Mouse (Mus musculus): ENCODE results near the gene Wdr70. TPM values are rescaled to one million over a fixed set of nuclear protein-coding genes. Genes with fewer than 3 reads are reported as not detected.

Wdr70 gene
- total RNA-seq, 1 experiment from 2014 or later: 27.9 TPM

DNA sequence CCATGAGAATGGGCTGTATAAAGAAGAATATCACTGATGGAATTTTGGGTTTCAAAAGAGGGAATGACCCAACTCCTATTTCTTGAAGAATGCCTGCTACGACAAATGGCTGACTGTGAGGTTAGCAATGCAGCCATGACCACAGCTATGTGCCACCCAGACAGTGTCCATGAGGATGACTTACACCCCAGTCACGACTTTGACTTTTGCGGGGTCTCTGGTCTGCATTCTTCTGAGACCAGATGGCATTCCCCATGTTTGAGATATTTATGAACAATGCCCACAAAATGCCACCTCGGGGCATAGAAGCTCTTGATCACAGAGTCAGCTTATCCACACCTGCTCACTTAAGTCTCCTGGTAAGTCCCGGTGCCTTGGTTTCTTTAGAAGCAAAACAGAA is 236.1 kb downstream of the Wdr70 start:
- no peak for DNase-seq

- no peak for DNase-seq
Measured at GRCm38 (mm10) chr15:7858841-7859240, 240.2 kb downstream of the Wdr70 start.

GRCm38 (mm10) chr15:7857418-7857817 is 241.6 kb downstream of the Wdr70 start:
- DNase-seq: no peak

DNA sequence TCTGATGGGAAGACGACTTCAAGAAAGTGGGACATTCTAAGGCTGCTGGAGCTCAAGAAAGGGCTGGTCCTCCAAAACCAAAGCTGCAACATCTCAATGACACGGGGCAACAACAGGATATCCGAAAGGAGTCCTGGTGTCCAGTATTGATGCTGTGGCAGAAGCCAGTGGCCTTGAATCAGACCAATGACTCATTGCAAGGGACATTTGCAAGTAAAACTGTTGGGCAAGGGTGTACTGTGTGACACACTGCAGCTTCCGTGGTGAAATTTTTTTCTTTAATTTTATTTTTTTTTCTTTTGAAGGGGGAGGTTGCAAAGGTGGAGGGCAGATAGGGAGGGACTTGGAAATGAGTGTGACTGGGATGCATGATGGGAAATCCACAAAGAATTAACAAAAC is 256.6 kb downstream of the Wdr70 start:
- no peak for DNase-seq

- DNase-seq: no peak
Measured at GRCm38 (mm10) chr15:7841664-7842063, 257.3 kb downstream of the Wdr70 start.

- no peak for DNase-seq
Measured at GRCm38 (mm10) chr15:7838921-7839309, 260.1 kb downstream of the Wdr70 start.

DNA sequence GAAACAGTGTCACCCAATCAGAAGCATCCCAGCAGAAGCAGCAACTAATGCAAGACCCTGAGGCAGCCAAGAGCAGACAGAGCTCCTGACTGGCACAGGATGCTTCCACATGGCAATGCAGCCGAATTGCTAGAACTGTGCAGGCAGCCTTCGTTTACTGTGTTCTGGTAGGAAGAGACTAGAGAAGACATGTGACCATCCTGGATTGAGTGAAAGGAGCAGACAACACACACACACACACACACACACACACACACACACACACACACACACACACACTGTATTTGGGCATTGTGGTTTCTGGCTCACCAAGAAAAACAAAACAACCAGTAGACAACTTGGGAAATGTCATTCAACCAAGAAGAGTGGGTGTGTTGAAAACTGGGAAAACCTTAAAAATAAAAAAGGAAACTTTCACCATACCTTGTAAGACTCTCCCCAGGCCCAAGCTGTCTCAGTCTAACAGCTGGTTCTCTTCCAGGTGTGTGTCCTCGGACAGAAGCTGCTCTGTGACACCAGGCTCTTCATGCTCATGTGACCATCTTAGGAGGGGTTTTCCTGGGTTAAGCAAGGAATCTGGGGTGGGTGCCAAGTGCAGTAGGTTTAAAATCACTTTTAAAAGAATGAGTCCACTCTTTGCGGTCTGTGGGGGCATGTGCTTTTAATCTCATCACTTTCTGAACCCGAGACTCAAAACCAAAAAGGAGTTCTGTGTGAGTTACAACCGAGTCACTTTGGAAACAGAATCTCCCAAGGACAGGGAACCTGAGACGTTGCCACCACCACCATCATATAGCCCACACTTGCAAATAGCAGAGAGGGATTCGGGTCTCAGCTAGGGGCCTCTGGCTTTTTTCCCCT is 260.7 kb downstream of the Wdr70 start:
- DNase-seq: no peak

DNA sequence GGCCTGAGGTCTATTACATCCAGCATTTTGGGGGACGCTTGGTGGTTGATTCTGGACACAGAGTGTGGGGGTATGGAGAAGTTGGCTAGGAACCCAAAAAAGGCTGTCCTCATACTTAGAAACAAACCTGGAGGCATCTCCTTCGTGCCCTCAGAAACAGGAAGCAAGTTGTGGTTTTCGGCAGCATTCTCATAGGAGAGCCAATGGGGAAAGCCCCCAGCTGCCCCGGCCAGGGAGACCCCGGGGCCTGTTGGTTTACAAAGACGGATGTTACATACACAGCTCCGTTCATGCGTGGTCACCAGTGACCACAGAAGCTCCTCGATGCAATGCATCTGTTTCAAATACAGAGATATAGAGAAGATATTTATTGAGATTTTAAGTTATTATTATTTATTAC is 263.6 kb downstream of the Wdr70 start:
- DNase-seq: no peak

DNA sequence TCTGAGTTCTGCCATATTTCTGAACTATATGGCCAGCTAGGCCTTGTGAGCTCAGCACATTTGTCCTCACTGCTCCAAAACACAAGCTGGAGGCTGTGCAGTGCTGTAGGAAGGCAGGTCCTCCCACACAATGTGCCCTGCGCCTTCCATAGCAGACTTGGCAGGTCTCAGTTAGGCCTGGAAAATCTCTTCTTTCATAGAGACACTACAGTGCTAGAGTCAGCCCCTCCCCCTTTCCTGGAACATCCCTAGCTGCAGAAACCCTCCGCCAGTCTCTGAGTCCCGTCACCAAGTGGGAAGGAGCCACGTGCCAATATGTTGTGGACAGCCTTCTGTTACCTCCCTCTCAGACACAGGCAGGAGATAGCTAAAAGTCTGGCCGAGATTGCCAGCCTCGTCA is 273.5 kb downstream of the Wdr70 start:
- no peak for DNase-seq

GRCm38 (mm10) chr15:7823886-7824285 is 275.1 kb downstream of the Wdr70 start:
- no peak for DNase-seq

Small RNA genes within 50 kb of the gene (microRNA-seq; reads per million reads assigned to microRNA genes)
- gene Gm27529: 0 reads per million in 2 experiments

Other genes with a start within 250 kb of the Wdr70 start
- 23.1 and 24.2 TPM in 2 replicates for gene Nup155, start 10.1 kb upstream of the Wdr70 start, total RNA-seq (2021)
- 8.6 and 12.2 TPM in 2 replicates for gene Cplane1, start 69.9 kb upstream of the Wdr70 start, total RNA-seq (2021)